Mouse (Mus musculus) liver, embryonic 15.5 days (tissue): ENCODE results near the gene Dnajc19. TPM values are rescaled to one million over a fixed set of nuclear protein-coding genes. Genes with fewer than 3 reads are reported as not detected.
"Not testable (repeated sequence)": the region's sequence is repeated elsewhere in the genome, so short reads cannot be mapped to it uniquely, and the experiment has no call there.

Experiments used
- ATAC-seq: fragments of 200-750 bp; cut with Nextera tagmentation; 2 replicates; pipeline ENCODE4 v1.8.0; 2017; ENCODE audit warnings: moderate number of reproducible peaks, mild to moderate bottlenecking, moderate library complexity; ENCODE audit not compliant: insufficient read depth
- H3K27ac ChIP-seq: fragments of 300-500 bp; sonication (generic); replicated peaks from 2 replicates; pipeline ENCODE4 v1.5.1; 2015; ENCODE audit warnings: mild to moderate bottlenecking, inconsistent platforms
- H3K27me3 ChIP-seq: fragments of 300-500 bp; sonication (generic); 2 replicates; pipeline ENCODE4 v1.6.1; 2015; ENCODE audit warnings: mild to moderate bottlenecking, inconsistent platforms
- H3K36me3 ChIP-seq: fragments of 300-500 bp; sonication (generic); replicated peaks from 2 replicates; pipeline ENCODE4 v1.6.1; 2015; ENCODE audit warnings: moderate library complexity, mild to moderate bottlenecking, inconsistent platforms
- H3K4me1 ChIP-seq: fragments of 300-500 bp; sonication (generic); replicated peaks from 2 replicates; pipeline ENCODE4 v1.6.1; 2015; ENCODE audit warnings: inconsistent platforms
- H3K4me2 ChIP-seq: fragments of 300-500 bp; sonication (generic); 2 replicates; pipeline ENCODE4 v1.6.1; 2015; ENCODE audit warnings: moderate library complexity, mild to moderate bottlenecking, inconsistent platforms
- H3K4me3 ChIP-seq: fragments of 300-500 bp; sonication (generic); replicated peaks from 2 replicates; pipeline ENCODE4 v1.5.1; 2015; ENCODE audit warnings: mild to moderate bottlenecking, inconsistent platforms
- H3K9ac ChIP-seq: fragments of 300-500 bp; sonication (generic); 2 replicates; pipeline ENCODE4 v1.6.1; 2015; ENCODE audit warnings: moderate library complexity, mild to moderate bottlenecking, inconsistent platforms
- H3K9me3 ChIP-seq: fragments of 300-500 bp; sonication (generic); replicated peaks from 2 replicates; pipeline ENCODE4 v1.6.1; 2016; ENCODE audit warnings: inconsistent platforms
- WGBS: fragments of 180-500 bp; shearing (Covaris S2); methylation state at CpG from one replicate; pipeline ENCODE4 v1.1.7; 2015; ENCODE audit warnings: mixed read lengths; ENCODE audit not compliant: insufficient replicate concordance; 5-methylcytosine and 5-hydroxymethylcytosine counted together
- polyA plus RNA-seq: library from polyadenylated mRNA; unstranded; fragments of >200 nt; fragmentation: Nextera tagmentation; extraction: Ambion mirVana; gene quantifications from 2 replicates; pipeline ENCODE4 v1.2.1, GENCODE M21; 2015

Dnajc19 gene
- polyA plus RNA-seq, 1 experiment from 2014 or later = 128 TPM

GRCm38 (mm10) chr3:34083655-34084054 is 2.5 kb upstream of the Dnajc19 start:
- no peak overlapping the region for H3K4me3 ChIP-seq
- no peaks in the 10 kb centered on the region for H3K9me3 ChIP-seq
- H3K9ac ChIP-seq = no peak overlapping the region
- ATAC-seq = no peak
- peaks cover 29% of the 10 kb centered on the region for H3K4me1 ChIP-seq
- 21% methylated on average over 5 of the region's 5 CpGs for WGBS
- no peaks in the 10 kb centered on the region for H3K27me3 ChIP-seq
- no peak overlapping the region for H3K4me2 ChIP-seq
- peaks cover 4% of the 10 kb centered on the region for H3K36me3 ChIP-seq
- no peak overlapping the region for H3K27ac ChIP-seq

GRCm38 (mm10) chr3:34081929-34082328 is 808 bp upstream of the Dnajc19 start:
- H3K27ac ChIP-seq = no peak overlapping the region
- peaks cover 15% of the 10 kb centered on the region for H3K36me3 ChIP-seq
- WGBS = 45% methylated on average over 3 of the region's 3 CpGs
- H3K27me3 ChIP-seq = no peaks in the 10 kb centered on the region
- H3K4me1 ChIP-seq = peaks cover 29% of the 10 kb centered on the region
- no peaks in the 10 kb centered on the region for H3K9me3 ChIP-seq
- peak overlapping the region; percentile 86 for H3K4me2 ChIP-seq
- ATAC-seq = no peak
- peak overlapping the region; percentile 84 for H3K4me3 ChIP-seq
- 0 out of 2 replicates have a peak overlapping the region, but pooled peaks have one; percentile 81 for H3K9ac ChIP-seq

GRCm38 (mm10) chr3:34076058-34076759 is 4.9 kb downstream of the Dnajc19 start:
- peak; percentile 16; the same call in 1 of the 2 replicates for ATAC-seq
- H3K27ac ChIP-seq = 0 out of 2 replicates have a peak overlapping the region, but pooled peaks have one; percentile 20
- H3K4me1 ChIP-seq = peaks cover 14% of the 10 kb centered on the region
- peaks cover 67% of the 10 kb centered on the region for H3K36me3 ChIP-seq
- WGBS = 71% methylated on average over 6 of the region's 6 CpGs
- H3K4me3 ChIP-seq = no peak overlapping the region
- no peak overlapping the region for H3K4me2 ChIP-seq
- H3K9me3 ChIP-seq = no peaks in the 10 kb centered on the region
- no peak overlapping the region for H3K9ac ChIP-seq
- no peaks in the 10 kb centered on the region for H3K27me3 ChIP-seq

DNA sequence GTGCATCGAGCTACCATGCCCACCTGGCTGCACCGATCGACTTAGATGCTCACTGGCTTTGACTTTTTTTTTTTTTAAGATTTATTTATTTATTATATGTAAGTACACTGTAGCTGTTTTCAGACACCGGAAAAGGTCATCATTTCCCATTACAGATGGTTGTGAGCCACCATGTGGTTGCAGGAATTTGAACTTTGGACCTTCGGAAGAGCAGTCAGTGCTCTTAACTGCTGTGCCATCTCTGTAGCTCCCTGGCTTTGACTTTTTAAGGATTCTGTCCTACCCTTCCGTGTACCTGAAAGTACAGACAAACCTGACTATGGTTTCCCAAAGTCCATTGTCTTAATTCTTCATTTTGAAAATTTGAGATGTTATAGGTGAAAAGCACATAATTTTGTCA is 8.4 kb downstream of the Dnajc19 start:
- WGBS = 87% methylated on average over 6 of the region's 6 CpGs

DNA sequence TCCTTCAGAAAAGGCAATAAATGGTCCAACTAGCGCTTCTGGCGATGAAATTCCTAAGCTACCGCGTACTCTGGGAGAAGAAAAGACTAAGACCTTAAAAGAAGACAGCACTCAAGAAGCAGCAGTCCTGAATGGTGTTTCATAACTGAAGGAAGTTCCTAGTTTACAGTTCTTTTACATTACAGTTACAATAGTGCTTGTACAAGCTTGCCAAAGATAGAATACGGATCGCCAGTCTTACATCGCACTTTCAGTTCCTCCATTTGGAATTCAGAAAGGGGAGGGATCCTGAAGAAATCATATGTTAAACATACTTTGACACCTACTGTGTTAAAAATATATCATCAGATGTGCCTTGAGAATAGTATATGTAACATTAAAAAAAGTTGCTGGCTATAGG is 12.2 kb downstream of the Dnajc19 start:
- not testable (repeated sequence) for H3K9ac ChIP-seq, H3K4me1 ChIP-seq, H3K9me3 ChIP-seq, H3K27me3 ChIP-seq, H3K27ac ChIP-seq, ATAC-seq, H3K4me2 ChIP-seq, H3K4me3 ChIP-seq
- H3K36me3 ChIP-seq = peaks cover 58% of the 10 kb centered on the region
- WGBS = 96% methylated on average over 7 of the region's 7 CpGs

More for the DNA sequence above, 8.4 kb downstream of the Dnajc19 start:
- peaks cover 75% of the 10 kb centered on the region for H3K36me3 ChIP-seq
- no peaks in the 10 kb centered on the region for H3K27me3 ChIP-seq
- H3K27ac ChIP-seq = no peak overlapping the region
- no peak overlapping the region for H3K4me2 ChIP-seq
- H3K4me1 ChIP-seq = no peaks in the 10 kb centered on the region
- H3K4me3 ChIP-seq = no peak overlapping the region
- no peak for ATAC-seq
- no peak overlapping the region for H3K9ac ChIP-seq
- no peaks in the 10 kb centered on the region for H3K9me3 ChIP-seq

GRCm38 (mm10) chr3:34062352-34062751 is 18.8 kb downstream of the Dnajc19 start:
- Histone ChIP-seq H3K36me3 (peaks cover 48% of the 10 kb centered on the region), H3K4me3 (no peak overlapping the region), H3K4me1 (no peaks in the 10 kb centered on the region), H3K9me3 (no peaks in the 10 kb centered on the region), H3K27ac (no peak overlapping the region), H3K4me2 (no peak overlapping the region), H3K9ac (no peak overlapping the region), H3K27me3 (no peaks in the 10 kb centered on the region)
- 73% methylated on average over 2 of the region's 2 CpGs for WGBS
- ATAC-seq = no peak

DNA sequence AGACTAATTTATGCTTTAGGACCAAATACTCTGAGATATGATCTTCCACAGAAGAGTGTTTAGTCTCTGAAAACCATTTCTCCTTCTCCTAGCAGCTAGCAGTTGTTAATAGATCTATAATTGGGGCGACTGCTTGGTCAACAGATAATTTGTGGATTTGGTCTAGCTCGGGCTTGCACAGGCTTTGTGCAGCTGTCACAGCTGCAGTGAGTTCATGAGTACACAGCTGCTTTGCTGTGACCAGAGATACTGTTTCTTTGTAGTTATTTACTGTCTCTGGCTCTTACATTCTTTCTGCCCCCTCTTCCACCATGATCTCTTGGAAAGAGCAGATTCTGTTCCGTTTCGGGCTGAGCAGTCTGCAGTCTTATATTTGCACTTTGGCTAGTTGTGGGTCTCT is 39.1 kb downstream of the Dnajc19 start:
- 83% methylated on average over 4 of the region's 4 CpGs for WGBS
- no peak overlapping the region for H3K27ac ChIP-seq
- no peaks in the 10 kb centered on the region for H3K27me3 ChIP-seq
- no peak overlapping the region for H3K4me2 ChIP-seq
- H3K9me3 ChIP-seq = no peaks in the 10 kb centered on the region
- no peak overlapping the region for H3K9ac ChIP-seq
- ATAC-seq = no peak
- H3K4me1 ChIP-seq = no peaks in the 10 kb centered on the region
- H3K36me3 ChIP-seq = peaks cover 34% of the 10 kb centered on the region
- H3K4me3 ChIP-seq = no peak overlapping the region

GRCm38 (mm10) chr3:34035706-34036105 is 45.4 kb downstream of the Dnajc19 start:
- WGBS = 78% methylated on average over 3 of the region's 3 CpGs
- no peaks in the 10 kb centered on the region for H3K27me3 ChIP-seq
- no peak overlapping the region for H3K9ac ChIP-seq
- H3K4me1 ChIP-seq = peaks cover 21% of the 10 kb centered on the region
- no peak overlapping the region for H3K27ac ChIP-seq
- H3K9me3 ChIP-seq = no peaks in the 10 kb centered on the region
- no peak overlapping the region for H3K4me2 ChIP-seq
- no peak overlapping the region for H3K4me3 ChIP-seq
- H3K36me3 ChIP-seq = peaks cover 9% of the 10 kb centered on the region
- ATAC-seq = no peak

DNA sequence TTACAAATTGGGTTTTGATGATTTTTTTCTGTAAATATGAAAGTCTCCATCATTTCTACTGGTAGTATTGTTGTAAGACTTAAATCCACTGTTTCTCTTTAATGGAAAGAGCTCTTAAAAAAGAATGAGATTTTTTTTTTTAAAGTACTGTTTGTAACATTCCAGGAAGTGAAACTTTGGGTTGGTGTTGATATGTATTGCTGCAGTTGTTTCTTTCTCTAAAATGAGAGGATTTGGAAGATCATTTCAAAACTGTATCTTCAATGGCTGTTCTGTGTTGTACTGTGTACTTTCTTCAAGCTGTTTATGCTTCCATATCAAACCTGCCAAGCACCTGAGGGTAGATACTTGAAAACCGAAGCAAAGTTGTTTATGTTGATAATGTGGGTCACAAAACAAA is 46.3 kb downstream of the Dnajc19 start:
- WGBS = 60% methylated on average over 1 of the region's 1 CpGs
- H3K9me3 ChIP-seq = no peaks in the 10 kb centered on the region
- H3K36me3 ChIP-seq = peaks cover 2% of the 10 kb centered on the region
- no peak overlapping the region for H3K27ac ChIP-seq
- H3K4me3 ChIP-seq = no peak overlapping the region
- ATAC-seq = no peak
- H3K4me1 ChIP-seq = peaks cover 26% of the 10 kb centered on the region
- no peak overlapping the region for H3K4me2 ChIP-seq
- no peak overlapping the region for H3K9ac ChIP-seq
- no peaks in the 10 kb centered on the region for H3K27me3 ChIP-seq

DNA sequence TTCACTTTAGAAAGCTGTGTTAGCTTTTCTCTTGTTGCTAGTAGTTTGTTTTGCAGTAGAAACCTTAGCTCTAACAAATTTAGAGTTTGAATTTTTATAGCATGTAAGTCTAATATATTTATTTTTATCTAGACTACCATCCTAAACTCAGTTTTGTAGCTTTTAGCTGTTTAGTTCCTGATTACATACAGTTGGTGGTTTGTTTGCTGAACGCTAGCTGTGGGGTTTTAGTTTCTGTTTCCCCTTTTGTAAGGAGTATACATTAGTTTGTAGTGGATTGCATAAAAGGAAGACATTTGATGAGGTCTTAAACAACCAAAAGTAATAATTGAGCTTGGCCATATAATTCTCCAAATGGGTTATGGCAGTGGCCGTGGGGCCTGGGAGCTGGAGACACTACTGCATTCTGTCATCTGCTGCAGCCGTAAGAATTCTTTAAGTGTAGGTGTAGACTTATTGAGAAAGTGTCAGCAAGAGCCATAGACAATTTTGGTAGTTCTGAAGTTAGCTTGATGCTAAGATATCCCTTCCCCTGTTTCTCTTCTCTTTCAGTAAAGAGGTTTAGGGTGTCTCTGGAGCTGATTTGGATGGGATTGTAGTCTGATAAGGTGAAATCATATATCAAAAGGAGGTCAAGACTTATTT is 47.3 kb downstream of the Dnajc19 start:
- Histone ChIP-seq H3K36me3 (peaks cover 2% of the 10 kb centered on the region; the same call in 1 of the 2 replicates), H3K27ac (no peak overlapping the region), H3K27me3 (no peaks in the 10 kb centered on the region), H3K9me3 (no peaks in the 10 kb centered on the region), H3K9ac (no peak overlapping the region), H3K4me2 (0 out of 2 replicates have a peak overlapping the region, but pooled peaks have one; percentile 9), H3K4me1 (peaks cover 31% of the 10 kb centered on the region), H3K4me3 (no peak overlapping the region)
- no peak for ATAC-seq
- 57% methylated on average over 3 of the region's 3 CpGs for WGBS

GRCm38 (mm10) chr3:34030601-34031000 is 50.5 kb downstream of the Dnajc19 start:
- H3K9ac ChIP-seq = no peak overlapping the region
- no peaks in the 10 kb centered on the region for H3K27me3 ChIP-seq
- WGBS = 34% methylated on average over 3 of the region's 3 CpGs
- H3K4me3 ChIP-seq = no peak overlapping the region
- H3K27ac ChIP-seq = no peak overlapping the region
- peaks cover 31% of the 10 kb centered on the region for H3K4me1 ChIP-seq
- H3K4me2 ChIP-seq = no peak overlapping the region
- no peak for ATAC-seq
- H3K36me3 ChIP-seq = 0 out of 2 replicates have a peak, but pooled peaks cover 2% of the 10 kb centered on the region
- no peaks in the 10 kb centered on the region for H3K9me3 ChIP-seq
